Comparison of ENCODE assay signal across 19 mouse cellular contexts in genomic region chr4:13632294-13632693, GRCm38 (mm10).
A peak's percentile ranks its signal among the peaks of the same experiment; 100 is the strongest.
DNase-seq lines count a peak whose midpoint lies in the region; ATAC-seq and TF ChIP-seq lines count a peak whose summit lies in the region.
"Had no signal": no experiment of that assay in that cellular context is flagged by ENCODE, and none has a peak within 500 bp of the region (broad histone marks: within the 10 kb centered on the region; RNA-seq: fewer than 3 reads in every experiment).

No protein-coding gene starts in this region.

- no peak for TF ChIP-seq CTCF in lung, embryonic 14.5 days (IDR thresholded peaks at IDR 0.05; ENCODE audit: low read depth)
- no peak for TF ChIP-seq CTCF in lung, adult 2 months (IDR thresholded peaks at IDR 0.05; ENCODE audit: insufficient read depth, low read length)

- H3K36me3 ChIP-seq in kidney, embryonic 14.5 days (ENCODE audit: control insufficient read depth, insufficient read depth, low read length) = no peaks in the 10 kb centered on the region
- no peaks in the 10 kb centered on the region for H3K36me3 ChIP-seq in lung, embryonic 14.5 days (ENCODE audit: insufficient read depth)
- H3K36me3 ChIP-seq in hindbrain, embryonic 13.5 days = no peaks in the 10 kb centered on the region
- H3K36me3 ChIP-seq: embryonic facial prominence, embryonic 13.5 days; forebrain, embryonic 12.5 days; heart, embryonic 13.5 days; midbrain, embryonic 12.5 days had no signal

- no peak overlapping the region for H3K9ac ChIP-seq in kidney, embryonic 14.5 days (ENCODE audit: low read depth, low read length)
- no peak overlapping the region for H3K9ac ChIP-seq in lung, embryonic 14.5 days
- H3K9ac ChIP-seq in hindbrain, embryonic 13.5 days = no peak overlapping the region
- H3K9ac ChIP-seq: embryonic facial prominence, embryonic 13.5 days; forebrain, embryonic 12.5 days; heart, embryonic 13.5 days; liver, embryonic 14.5 days; midbrain, embryonic 12.5 days had no signal

- 36% methylated on average over 4 of the region's 4 CpGs for WGBS in kidney, embryonic 14.5 days
- 20% methylated on average over 4 of the region's 4 CpGs for WGBS in lung, embryonic 14.5 days
- WGBS in lung, adult 2 months = 51% methylated on average over 4 of the region's 4 CpGs
- 82% methylated on average over 4 of the region's 4 CpGs for WGBS in hindbrain, embryonic 13.5 days

- no peak for TF ChIP-seq POLR2A in lung, adult 2 months (IDR thresholded peaks at IDR 0.05; ENCODE audit: borderline replicate concordance, extremely low read depth, low read depth, low read length)

- no peaks in the 10 kb centered on the region for H3K4me1 ChIP-seq in kidney, embryonic 14.5 days (ENCODE audit: control insufficient read depth, insufficient read depth, low read length)
- H3K4me1 ChIP-seq in lung, embryonic 14.5 days (ENCODE audit: insufficient read depth) = no peaks in the 10 kb centered on the region; the same call in 1 of the 2 replicates
- no peaks in the 10 kb centered on the region for H3K4me1 ChIP-seq in lung, adult 2 months (ENCODE audit: control insufficient read depth, insufficient read depth, low read length)
- H3K4me1 ChIP-seq in hindbrain, embryonic 13.5 days (replicated peaks) = no peaks in the 10 kb centered on the region
- H3K4me1 ChIP-seq: embryonic facial prominence, embryonic 13.5 days; forebrain, embryonic 12.5 days; heart, embryonic 13.5 days; midbrain, embryonic 12.5 days had no signal

- H3K4me2 ChIP-seq in kidney, embryonic 14.5 days (replicated peaks; ENCODE audit: low read depth, low read length) = no peak overlapping the region
- no peak overlapping the region for H3K4me2 ChIP-seq in lung, embryonic 14.5 days
- no peak overlapping the region for H3K4me2 ChIP-seq in hindbrain, embryonic 13.5 days
- H3K4me2 ChIP-seq: embryonic facial prominence, embryonic 13.5 days; forebrain, embryonic 12.5 days; heart, embryonic 13.5 days; midbrain, embryonic 12.5 days had no signal

- no peaks in the 10 kb centered on the region for H3K27me3 ChIP-seq in kidney, embryonic 14.5 days (ENCODE audit: control insufficient read depth, insufficient read depth, low read length)
- no peaks in the 10 kb centered on the region for H3K27me3 ChIP-seq in lung, embryonic 14.5 days (ENCODE audit: insufficient read depth, low read length)
- H3K27me3 ChIP-seq in hindbrain, embryonic 13.5 days = no peaks in the 10 kb centered on the region
- H3K27me3 ChIP-seq: embryonic facial prominence, embryonic 13.5 days; forebrain, embryonic 12.5 days; heart, embryonic 13.5 days; midbrain, embryonic 12.5 days had no signal

- no peak overlapping the region for H3K4me3 ChIP-seq in kidney, embryonic 14.5 days (ENCODE audit: low read length)
- no peak overlapping the region for H3K4me3 ChIP-seq in lung, embryonic 14.5 days (ENCODE audit: low read depth, low read length)
- H3K4me3 ChIP-seq in lung, adult 2 months (replicated peaks; ENCODE audit: extremely low read depth, low read depth, low read length) = no peak overlapping the region
- no peak overlapping the region for H3K4me3 ChIP-seq in hindbrain, embryonic 13.5 days
- H3K4me3 ChIP-seq: embryonic facial prominence, embryonic 13.5 days; erythroblast, embryonic 14.5 days; forebrain, embryonic 12.5 days; heart, adult 2 months; heart, embryonic 13.5 days; midbrain, embryonic 12.5 days had no signal

- no peaks in the 10 kb centered on the region for H3K9me3 ChIP-seq in kidney, embryonic 14.5 days (ENCODE audit: control insufficient read depth, low read length)
- no peaks in the 10 kb centered on the region for H3K9me3 ChIP-seq in lung, embryonic 14.5 days (ENCODE audit: low read depth, low read length)
- H3K9me3 ChIP-seq in hindbrain, embryonic 13.5 days = no peaks in the 10 kb centered on the region
- H3K9me3 ChIP-seq: forebrain, embryonic 12.5 days had no signal

- no peak overlapping the region for H3K27ac ChIP-seq in kidney, embryonic 14.5 days (ENCODE audit: low read depth, low read length)
- H3K27ac ChIP-seq in lung, embryonic 14.5 days (ENCODE audit: low read depth) = no peak overlapping the region
- no peak overlapping the region for H3K27ac ChIP-seq in hindbrain, embryonic 13.5 days
- H3K27ac ChIP-seq: embryonic facial prominence, embryonic 13.5 days; forebrain, embryonic 12.5 days; heart, adult 2 months; heart, embryonic 13.5 days; liver, embryonic 14.5 days; midbrain, embryonic 12.5 days had no signal

- ATAC-seq in kidney, embryonic 14.5 days (ENCODE audit: low FRiP score, low TSS enrichment) = peak; percentile 49; the same call in 1 of the 2 replicates
- ATAC-seq in lung, embryonic 14.5 days (ENCODE audit: insufficient read depth) = peak; percentile 75; the same call in 1 of the 2 replicates
- no peak for ATAC-seq in hindbrain, embryonic 13.5 days (ENCODE audit: low FRiP score)

- DNase-seq in kidney, adult 9 months = no peak
- DNase-seq in lung, embryonic 14.5 days = peak; percentile 87
- no peak for DNase-seq in lung, adult 2 months
- DNase-seq in lung, postnatal 25 days (ENCODE audit: low spot score) = peak; percentile 1
- no peak for DNase-seq in thymus, postnatal 25 days
- DNase-seq: adrenal gland, postnatal 25 days; cerebellum, adult 9-11 months; gastrocnemius, postnatal 25 days; heart, adult 2 months; heart, postnatal 14 days; kidney, postnatal 25 days had no signal

Comparison
In these comparisons a context has a peak if more than half of its experiments do, and no peak if none do; other contexts are left out.
1. DNase-seq: peak in lung, embryonic 14.5 days (single experiment) and lung, postnatal 25 days (single experiment); none in kidney, adult 9 months (single experiment), lung, adult 2 months (single experiment) and thymus, postnatal 25 days (single experiment).